Mouse (Mus musculus) neural tube, embryonic 11.5 days (tissue): ENCODE measurements around the gene Rftn2. TPM values are rescaled to one million over a fixed set of nuclear protein-coding genes. Genes with fewer than 3 reads are reported as not detected.
A peak's percentile ranks its signal among the peaks of the same experiment; 100 is the strongest.

ENCODE experiments used
- ATAC-seq: fragments of 200-750 bp; cut with Nextera tagmentation; 2 replicates; pipeline ENCODE4 v1.8.0; 2017; ENCODE audit warnings: moderate number of reproducible peaks, mild to moderate bottlenecking, moderate TSS enrichment, moderate library complexity; ENCODE audit not compliant: insufficient read depth, low FRiP score, low TSS enrichment
- DNase-seq: peaks from one replicate; pipeline ENCODE4 v3.0.0-alpha.2; 2015; ENCODE audit warnings: low spot score
- H3K27ac ChIP-seq: fragments of 300-500 bp; sonication (generic); 2 replicates; pipeline ENCODE4 v1.5.1; 2014; ENCODE audit warnings: low read depth, mild to moderate bottlenecking, low read length
- H3K27me3 ChIP-seq: fragments of 300-500 bp; sonication (generic); 2 replicates; pipeline ENCODE4 v1.6.1; 2014; ENCODE audit warnings: mild to moderate bottlenecking, low read length, mixed read lengths; ENCODE audit not compliant: control insufficient read depth, insufficient read depth
- H3K36me3 ChIP-seq: fragments of 300-500 bp; sonication (generic); 2 replicates; pipeline ENCODE4 v1.6.1; 2014; ENCODE audit warnings: mild to moderate bottlenecking, low read length, moderate library complexity, mixed read lengths; ENCODE audit not compliant: control insufficient read depth, insufficient read depth
- H3K4me1 ChIP-seq: fragments of 300-500 bp; sonication (generic); 2 replicates; pipeline ENCODE4 v1.6.1; 2014; ENCODE audit warnings: low read length, mixed read lengths; ENCODE audit not compliant: control insufficient read depth, insufficient read depth
- H3K4me2 ChIP-seq: fragments of 300-500 bp; sonication (generic); 2 replicates; pipeline ENCODE4 v1.6.1; 2014; ENCODE audit warnings: low read depth, mild to moderate bottlenecking, moderate library complexity
- H3K4me3 ChIP-seq: fragments of 300-500 bp; sonication (generic); 2 replicates; pipeline ENCODE4 v1.5.1; 2014; ENCODE audit warnings: low read depth, low read length
- H3K9ac ChIP-seq: fragments of 300-500 bp; sonication (generic); 2 replicates; pipeline ENCODE4 v1.6.1; 2014; ENCODE audit warnings: mild to moderate bottlenecking, low read length
- H3K9me3 ChIP-seq: fragments of 300-500 bp; sonication (generic); 2 replicates; pipeline ENCODE4 v1.6.1; 2016; ENCODE audit warnings: low read length; ENCODE audit not compliant: control insufficient read depth
- WGBS: fragments of 180-500 bp; shearing (Covaris S2); extraction: QIAGEN DNeasy Blood & Tissue Kit; methylation state at CpG from one replicate; pipeline ENCODE4 v1.1.7; 2014; 5-methylcytosine and 5-hydroxymethylcytosine counted together
- polyA plus RNA-seq: library from polyadenylated mRNA; unstranded; fragments of >200 nt; fragmentation: Nextera tagmentation; extraction: Ambion mirVana; gene quantifications from 2 replicates; pipeline ENCODE4 v1.2.1, GENCODE M21; 2014

The Rftn2 gene
- polyA plus RNA-seq, result 12.3 and 14.2 TPM in 2 replicates

- Histone ChIP-seq H3K9me3 (no peaks in the 10 kb centered on the region), H3K36me3 (no peaks in the 10 kb centered on the region), H3K4me3 (peak within 1 kb of the TSS; percentile 43), H3K9ac (peak within 1 kb of the TSS; percentile 67), H3K4me2 (peak within 1 kb of the TSS; percentile 60), H3K27me3 (no peaks in the 10 kb centered on the region), H3K4me1 (peaks cover 7% of the 10 kb centered on the region; the same call in 1 of the 2 replicates), H3K27ac (no peak within 1 kb of the TSS)
- DNase-seq (peak; percentile 62), ATAC-seq (0 out of 2 replicates have a peak, but pooled peaks have one; percentile 37)
- WGBS, result under 1% methylated on average over 26 of the region's 26 CpGs
Observed at GRCm38 (mm10) chr1:55226011-55226857, at the start of gene Rftn2. TSS of gene Rftn2 (minus strand) at chr1:55226782.

- H3K4me2 ChIP-seq, result no peak overlapping the region
- H3K9me3 ChIP-seq, result no peaks in the 10 kb centered on the region
- H3K4me3 ChIP-seq, result no peak overlapping the region
- WGBS, result 76% methylated on average over 2 of the region's 2 CpGs
- no peaks in the 10 kb centered on the region for H3K36me3 ChIP-seq
- no peak for DNase-seq
- ATAC-seq, result no peak
- H3K4me1 ChIP-seq, result no peaks in the 10 kb centered on the region
- no peaks in the 10 kb centered on the region for H3K27me3 ChIP-seq
- H3K27ac ChIP-seq, result no peak overlapping the region
- no peak overlapping the region for H3K9ac ChIP-seq
Observed at GRCm38 (mm10) chr1:55265447-55265846, 38.9 kb upstream of the Rftn2 start.

- H3K4me1 ChIP-seq, result no peaks in the 10 kb centered on the region
- no peak overlapping the region for H3K4me3 ChIP-seq
- H3K36me3 ChIP-seq, result no peaks in the 10 kb centered on the region
- H3K9me3 ChIP-seq, result no peaks in the 10 kb centered on the region
- DNase-seq, result no peak
- 48% methylated on average over 2 of the region's 2 CpGs for WGBS
- no peak overlapping the region for H3K9ac ChIP-seq
- H3K27me3 ChIP-seq, result no peaks in the 10 kb centered on the region
- H3K27ac ChIP-seq, result no peak overlapping the region
- no peak overlapping the region for H3K4me2 ChIP-seq
- ATAC-seq, result no peak
Observed at GRCm38 (mm10) chr1:55264385-55264784, 37.8 kb upstream of the Rftn2 start.

- H3K4me1 ChIP-seq, result no peaks in the 10 kb centered on the region
- DNase-seq, result no peak
- H3K27ac ChIP-seq, result no peak overlapping the region
- no peak overlapping the region for H3K4me2 ChIP-seq
- no peak overlapping the region for H3K4me3 ChIP-seq
- WGBS, result 87% methylated on average over 2 of the region's 2 CpGs
- H3K9ac ChIP-seq, result no peak overlapping the region
- H3K36me3 ChIP-seq, result no peaks in the 10 kb centered on the region
- no peaks in the 10 kb centered on the region for H3K27me3 ChIP-seq
- no peaks in the 10 kb centered on the region for H3K9me3 ChIP-seq
- ATAC-seq, result no peak
Observed at GRCm38 (mm10) chr1:55246374-55246773, 19.8 kb upstream of the Rftn2 start.

- Histone ChIP-seq H3K36me3 (no peaks in the 10 kb centered on the region), H3K27me3 (no peaks in the 10 kb centered on the region), H3K4me1 (peaks cover 10% of the 10 kb centered on the region; the same call in 1 of the 2 replicates), H3K4me3 (peak overlapping the region; percentile 81; the same call in 1 of the 2 replicates), H3K4me2 (peak overlapping the region; percentile 96), H3K9me3 (no peaks in the 10 kb centered on the region), H3K9ac (no peak overlapping the region), H3K27ac (no peak overlapping the region)
- ATAC-seq (no peak), DNase-seq (peak; percentile 49)
- 2% methylated on average over 1 of the region's 1 CpGs for WGBS
Observed at GRCm38 (mm10) chr1:55239237-55239636, 12.7 kb upstream of the Rftn2 start.

GRCm38 (mm10) chr1:55238496-55238895 is 11.9 kb upstream of the Rftn2 start:
- H3K36me3 ChIP-seq, result no peaks in the 10 kb centered on the region
- peak overlapping the region; percentile 62 for H3K9ac ChIP-seq
- peaks cover 10% of the 10 kb centered on the region; the same call in 1 of the 2 replicates for H3K4me1 ChIP-seq
- DNase-seq (peak; percentile 29), ATAC-seq (no peak)
- H3K27me3 ChIP-seq, result no peaks in the 10 kb centered on the region
- peak overlapping the region; percentile 96 for H3K4me2 ChIP-seq
- no peaks in the 10 kb centered on the region for H3K9me3 ChIP-seq
- H3K4me3 ChIP-seq, result peak overlapping the region; percentile 81
- 30% methylated on average over 13 of the region's 13 CpGs for WGBS
- H3K27ac ChIP-seq, result no peak overlapping the region

- Histone ChIP-seq H3K9me3 (no peaks in the 10 kb centered on the region), H3K4me2 (peak overlapping the region; percentile 96), H3K36me3 (no peaks in the 10 kb centered on the region), H3K9ac (peak overlapping the region; percentile 62), H3K4me3 (peak overlapping the region; percentile 81), H3K27ac (peak overlapping the region; percentile 60; the same call in 1 of the 2 replicates), H3K27me3 (no peaks in the 10 kb centered on the region), H3K4me1 (peaks cover 10% of the 10 kb centered on the region; the same call in 1 of the 2 replicates)
- WGBS, result under 1% methylated on average over 23 of the region's 23 CpGs
- DNase-seq (no peak), ATAC-seq (peak; percentile 58)
Observed at GRCm38 (mm10) chr1:55237643-55238161, 11.1 kb upstream of the Rftn2 start.

- ATAC-seq (peak; percentile 97), DNase-seq (peak; percentile 97)
- peak within 1 kb of the TSS; percentile 62 for H3K9ac ChIP-seq
- H3K27ac ChIP-seq, result peak within 1 kb of the TSS; percentile 60; the same call in 1 of the 2 replicates
- H3K4me1 ChIP-seq, result peaks cover 10% of the 10 kb centered on the region; the same call in 1 of the 2 replicates
- under 1% methylated on average over 76 of the region's 82 CpGs for WGBS
- H3K4me3 ChIP-seq, result peak within 1 kb of the TSS; percentile 81
- H3K4me2 ChIP-seq, result peak within 1 kb of the TSS; percentile 96
- H3K9me3 ChIP-seq, result no peaks in the 10 kb centered on the region
- no peaks in the 10 kb centered on the region for H3K27me3 ChIP-seq
- H3K36me3 ChIP-seq, result no peaks in the 10 kb centered on the region
Observed at GRCm38 (mm10) chr1:55236890-55237642, 10.5 kb upstream of the Rftn2 start, which contains the start of gene Mars2. TSS of gene Mars2 (plus strand) at chr1:55237177.
